Mouse (Mus musculus) gastrocnemius, postnatal 4 days (tissue): Measurements from ENCODE around the gene Ttll9. TPM values are rescaled to one million over a fixed set of nuclear protein-coding genes. Genes with fewer than 3 reads are reported as not detected.
A peak's percentile ranks its signal among the peaks of the same experiment; 100 is the strongest.

Experiments used
- DNase-seq, 2 experiments: peaks; one replicate each; pipeline ENCODE4 v3.0.0; 2021 to 2022; ENCODE audit warnings: low spot score in 2 of 2, mixed read lengths in 2 of 2
- long read RNA-seq, 2 experiments: library from polyadenylated mRNA; stranded (forward); transcript quantifications; one replicate each; pipeline ENCODE4 v2.0.0; 2021
- total RNA-seq, 2 experiments: library from RNA; stranded (reverse); gene quantifications; 2 replicates each; pipeline ENCODE4 v1.2.3; 2021

Ttll9 gene
- not detected for total RNA-seq
- long read RNA-seq, experiment 1 = 0 reads
- long read RNA-seq, experiment 2 = 0 reads

DNA sequence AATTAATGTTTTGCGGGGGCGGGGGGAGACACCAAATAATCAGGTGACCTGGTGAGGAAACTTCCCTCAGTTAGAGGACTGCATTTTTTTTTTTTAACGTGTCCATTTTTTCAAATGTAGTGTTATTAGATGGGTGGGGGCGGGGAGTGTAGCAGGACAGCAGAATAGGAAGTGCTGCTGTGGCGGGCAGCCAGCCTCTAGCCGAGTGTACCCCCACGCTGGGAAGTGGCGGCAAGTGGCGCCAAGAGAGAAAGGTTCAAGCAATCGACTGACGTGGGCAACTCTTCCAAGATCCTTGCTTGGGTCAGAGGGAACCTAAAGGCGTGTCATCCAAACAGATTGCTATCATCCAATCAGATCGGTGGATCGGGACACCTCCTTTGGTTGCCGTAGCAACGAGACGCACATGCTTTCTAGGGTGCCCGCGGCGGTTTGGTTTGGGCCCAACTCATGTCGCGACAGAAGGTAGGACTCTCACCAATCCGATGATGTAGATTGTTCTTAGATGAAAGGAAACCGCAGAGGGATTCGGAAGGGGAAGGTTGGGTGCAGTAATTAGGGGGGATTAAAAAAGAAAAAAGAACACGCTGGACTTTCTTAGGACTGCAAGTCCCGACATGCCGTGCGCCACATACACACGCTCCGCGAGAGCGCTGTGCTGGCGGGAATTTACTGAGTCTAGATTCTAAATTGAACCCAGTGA, at the start of gene Ttll9:
TSS of gene Ttll9 (plus strand) at position 395 of the 703 bp plus-strand sequence.
- DNase-seq = peak in 1 of 2 experiments; percentile 67

DNA sequence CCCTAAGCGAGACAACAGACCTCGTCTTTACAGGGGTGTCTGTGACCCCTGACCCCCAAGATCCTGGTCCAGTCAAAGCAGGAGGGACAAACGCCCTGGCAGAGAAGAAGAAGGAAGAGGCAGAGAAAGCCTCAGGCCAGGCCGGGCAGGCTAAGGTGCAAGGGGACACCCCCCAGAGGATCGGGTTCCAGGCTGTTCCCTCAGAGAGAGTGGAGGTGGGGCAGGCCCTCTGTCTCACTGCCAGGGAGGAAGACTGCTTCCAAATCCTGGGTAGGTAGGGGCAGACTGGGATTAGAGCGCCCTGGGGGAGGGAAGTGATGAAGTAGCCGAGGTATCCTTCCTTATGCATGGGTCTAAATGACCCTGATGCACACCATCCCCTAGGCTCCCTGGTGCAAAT, 48.8 kb upstream of the Ttll9 start:
- DNase-seq = no peak

DNA sequence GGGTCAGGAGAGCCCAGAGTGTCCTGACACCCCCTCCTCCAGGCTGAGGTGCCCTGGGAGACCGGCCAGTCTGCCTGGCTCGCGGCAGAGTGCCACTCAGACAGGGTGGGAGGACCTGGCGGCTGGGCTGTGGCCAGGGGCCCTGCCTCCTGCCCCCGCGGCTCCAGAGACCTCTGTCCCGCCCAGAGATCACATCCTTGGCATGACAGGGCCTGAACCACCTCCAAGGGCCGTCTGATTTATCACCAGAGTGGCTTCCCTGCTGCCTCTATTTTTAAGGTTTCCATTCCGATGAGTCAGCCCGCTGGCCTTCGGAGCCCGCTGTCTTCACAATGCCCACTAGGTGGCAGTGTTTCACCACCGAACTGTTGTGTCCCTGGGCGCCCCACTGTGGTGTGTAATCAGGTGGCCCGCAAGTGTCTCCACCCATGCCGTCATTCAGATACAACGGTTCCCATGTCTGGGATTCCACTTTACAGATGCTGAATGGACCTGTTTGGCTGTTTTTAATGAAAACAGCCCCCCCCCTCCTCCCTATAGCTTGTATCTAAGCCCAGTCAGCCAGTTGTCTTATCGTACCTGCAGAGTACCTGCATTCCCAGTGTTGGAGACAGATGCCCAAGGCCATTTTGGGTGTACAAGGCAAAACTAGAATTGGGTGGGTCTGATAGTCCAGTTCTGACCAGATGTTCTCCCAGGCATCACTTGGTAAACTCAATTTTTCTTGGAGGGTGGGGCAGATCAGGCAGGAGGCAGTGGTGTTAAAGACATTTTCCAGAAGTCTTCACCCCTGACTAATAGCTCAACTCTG, 47.8 kb upstream of the Ttll9 start:
- peak; percentile 69 to 85 for DNase-seq

DNA sequence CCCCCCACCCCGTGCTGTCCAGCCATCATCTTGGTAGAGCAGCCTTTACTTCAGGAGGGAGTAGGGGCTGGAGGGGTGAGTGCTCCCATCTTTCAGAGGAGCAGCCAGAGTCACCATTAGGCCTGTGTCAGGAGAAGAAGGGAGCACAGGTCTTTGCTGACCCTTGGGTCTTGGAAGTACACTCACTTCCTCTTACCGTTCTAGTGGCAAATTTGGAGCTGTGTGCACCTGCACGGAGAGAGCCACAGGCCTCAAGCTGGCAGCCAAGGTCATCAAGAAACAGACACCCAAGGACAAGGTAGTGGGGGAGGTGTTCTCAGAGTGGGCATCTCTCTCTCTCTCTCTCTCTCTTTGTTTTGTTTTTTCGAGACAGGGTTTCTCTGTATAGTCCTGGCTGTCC, 46.8 kb upstream of the Ttll9 start:
- no peak for DNase-seq

DNA sequence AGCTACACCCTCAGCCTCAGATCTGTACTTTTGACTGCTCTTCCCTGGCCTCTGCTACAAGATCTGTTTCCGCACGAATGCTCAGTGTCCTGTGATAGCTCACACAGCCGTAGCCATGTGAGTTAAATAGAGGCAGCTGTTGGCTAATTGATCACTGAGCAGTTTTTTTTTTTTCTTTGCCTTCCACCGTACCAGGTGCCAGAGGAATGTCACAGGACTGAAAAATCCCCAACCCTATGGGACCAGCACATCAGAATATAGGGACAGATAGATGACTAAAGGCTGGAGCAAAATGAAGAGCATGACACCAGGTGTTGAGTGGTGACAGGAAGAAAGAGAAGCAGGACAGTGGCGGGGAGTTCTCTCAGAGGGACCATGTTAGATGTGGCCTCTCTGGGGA, 46.2 kb upstream of the Ttll9 start:
- DNase-seq = no peak

DNA sequence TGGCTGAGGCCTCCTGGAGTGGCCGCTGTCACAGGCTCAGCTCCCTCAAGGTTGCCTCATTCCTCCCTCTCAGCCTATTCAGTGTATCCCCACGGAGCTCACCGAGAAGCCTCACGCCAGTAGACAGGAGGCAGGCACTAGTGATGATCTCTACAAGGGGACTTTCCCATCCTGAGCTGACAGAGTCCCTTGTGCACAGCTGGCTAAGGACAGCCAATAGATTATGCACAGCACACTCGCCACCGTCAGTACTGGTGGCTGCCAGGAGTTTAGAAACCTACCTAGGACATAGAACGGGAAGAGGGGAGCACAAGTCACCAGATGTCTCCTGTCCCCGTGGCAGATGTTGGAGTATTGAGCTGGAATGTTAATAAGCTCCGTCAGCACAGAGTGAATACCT, 44.6 kb upstream of the Ttll9 start:
- no peak for DNase-seq

DNA sequence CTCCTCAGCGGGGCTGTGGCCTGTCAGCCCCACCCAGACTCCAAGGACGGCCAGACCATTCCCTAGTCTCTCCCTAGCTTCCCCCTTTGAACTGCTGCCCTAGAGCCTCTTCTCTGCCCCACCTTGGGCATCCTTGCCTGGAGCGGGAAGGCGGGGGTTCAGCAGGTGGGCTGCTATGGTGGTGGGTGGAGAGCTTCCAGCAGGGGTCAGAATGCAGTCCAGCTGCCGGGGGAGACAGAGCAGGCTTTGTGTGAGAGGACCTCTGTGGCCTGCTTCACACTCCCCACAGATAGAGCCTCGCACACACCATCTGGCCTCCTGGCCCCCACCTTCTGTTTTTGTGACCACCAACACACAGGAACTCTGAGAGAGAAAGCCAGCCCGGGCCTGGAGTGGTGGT, 39.9 kb upstream of the Ttll9 start:
- no peak for DNase-seq

DNA sequence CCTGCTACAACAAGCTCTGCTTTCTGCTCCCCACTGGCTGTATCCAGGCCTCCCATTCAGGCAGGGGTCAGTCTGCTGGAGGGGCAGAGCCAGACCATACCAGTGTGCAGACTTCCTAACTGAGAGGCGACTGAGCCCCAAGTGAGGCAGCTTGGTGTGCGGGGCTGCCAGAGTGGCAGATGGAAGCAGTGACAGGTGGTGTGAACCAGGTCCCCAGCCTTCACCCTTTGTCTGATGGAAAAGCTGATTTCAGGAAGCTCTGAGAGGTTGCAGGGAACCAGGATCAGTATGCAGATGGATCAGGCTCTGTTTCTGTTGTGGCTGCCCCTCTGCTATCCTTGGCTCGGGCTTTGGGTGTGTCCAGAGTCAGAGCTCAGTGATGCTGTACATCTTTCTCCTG, 38.7 kb upstream of the Ttll9 start:
- no peak for DNase-seq

DNA sequence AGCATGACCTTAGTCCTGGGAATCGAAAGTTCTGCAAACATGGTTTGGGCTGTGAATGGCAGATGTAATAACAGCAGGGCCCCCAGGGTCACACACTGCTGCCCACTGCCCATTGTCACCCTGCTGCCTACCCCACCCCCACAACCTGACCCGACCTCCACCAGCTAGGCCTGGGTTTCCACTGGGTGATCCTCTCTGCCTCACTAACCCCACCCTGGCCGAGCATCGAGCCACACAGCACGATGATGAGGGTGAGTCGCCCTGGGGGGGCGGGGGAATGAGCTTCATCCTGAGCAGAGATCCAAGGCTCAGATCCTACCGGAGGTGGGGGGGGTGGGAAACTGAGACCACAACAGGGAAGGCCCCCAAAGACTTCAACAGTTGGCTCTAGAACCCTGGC, 38.2 kb upstream of the Ttll9 start:
- no peak for DNase-seq

DNA sequence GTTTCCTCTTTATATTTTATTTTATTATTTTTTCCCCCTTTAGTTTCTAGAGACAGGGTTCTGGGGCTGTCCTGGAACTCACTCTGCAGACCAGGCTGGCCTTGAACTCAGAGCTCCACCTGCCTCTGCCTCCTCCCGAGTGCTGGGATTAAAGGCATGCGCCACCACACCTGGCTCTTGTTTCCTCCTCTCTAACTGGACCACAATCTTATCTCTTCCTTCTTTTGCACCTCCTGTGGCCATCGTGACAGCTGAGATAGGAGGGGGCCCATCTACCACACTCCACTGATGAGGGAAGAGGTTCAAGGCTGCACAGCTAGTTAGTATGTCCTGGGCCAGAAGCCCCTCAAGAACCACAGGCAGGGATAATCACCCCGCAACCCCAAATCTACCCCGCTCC, 37.7 kb upstream of the Ttll9 start:
- DNase-seq = no peak

DNA sequence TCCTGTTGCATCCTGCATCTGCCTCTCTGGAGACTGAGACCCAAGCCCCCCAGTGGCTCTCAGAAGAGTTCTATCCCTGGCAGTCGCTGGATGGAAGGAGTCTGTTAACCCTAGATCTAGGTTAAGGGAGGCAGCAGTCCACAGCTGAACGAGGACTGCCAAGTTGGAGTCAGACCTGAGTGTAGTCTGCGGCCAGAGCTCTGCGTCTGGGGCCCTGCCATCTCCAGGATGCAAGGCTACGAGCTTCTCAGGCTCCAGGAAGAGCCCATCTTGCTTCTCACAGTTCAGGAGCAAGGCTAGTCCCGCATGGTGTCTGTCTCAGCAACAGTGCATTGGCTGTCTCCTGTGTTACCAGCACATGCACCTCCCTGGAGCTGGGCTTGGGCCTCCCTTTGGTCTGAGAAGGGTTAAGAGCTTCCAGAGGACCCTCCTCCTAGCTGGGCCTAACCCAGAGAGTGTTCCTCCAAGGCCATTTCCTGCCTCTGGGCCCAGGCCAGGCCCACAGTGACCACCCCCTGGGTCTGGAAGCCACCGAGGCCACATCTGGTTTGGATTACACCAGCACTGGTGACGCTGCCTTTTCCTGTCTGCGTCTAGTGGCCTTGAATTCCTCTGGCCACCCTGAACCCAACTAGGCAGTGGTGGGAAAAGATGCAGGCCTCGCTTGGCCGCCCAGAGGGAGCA, 37.0 kb upstream of the Ttll9 start:
- peak; percentile 55 to 75 for DNase-seq

DNA sequence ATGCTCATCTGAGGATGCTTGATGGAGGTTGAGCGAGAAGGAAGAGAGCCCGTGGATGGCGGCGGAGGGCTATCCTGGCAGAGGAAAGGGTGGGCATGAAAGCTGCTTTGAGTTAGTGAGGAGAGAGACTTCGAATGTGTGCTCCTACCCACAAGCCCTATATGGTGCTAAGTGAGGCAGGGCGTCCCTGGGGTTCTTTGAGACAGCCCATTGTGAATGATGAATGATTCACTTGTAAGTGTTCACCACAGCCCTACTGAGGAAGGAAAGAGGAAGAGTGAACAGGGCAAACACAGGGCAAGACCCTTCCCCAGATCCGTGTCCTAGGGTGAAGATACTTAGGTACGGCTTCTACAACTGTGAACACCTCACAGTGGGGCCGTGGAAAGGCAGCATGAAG, 35.4 kb upstream of the Ttll9 start:
- no peak for DNase-seq

DNA sequence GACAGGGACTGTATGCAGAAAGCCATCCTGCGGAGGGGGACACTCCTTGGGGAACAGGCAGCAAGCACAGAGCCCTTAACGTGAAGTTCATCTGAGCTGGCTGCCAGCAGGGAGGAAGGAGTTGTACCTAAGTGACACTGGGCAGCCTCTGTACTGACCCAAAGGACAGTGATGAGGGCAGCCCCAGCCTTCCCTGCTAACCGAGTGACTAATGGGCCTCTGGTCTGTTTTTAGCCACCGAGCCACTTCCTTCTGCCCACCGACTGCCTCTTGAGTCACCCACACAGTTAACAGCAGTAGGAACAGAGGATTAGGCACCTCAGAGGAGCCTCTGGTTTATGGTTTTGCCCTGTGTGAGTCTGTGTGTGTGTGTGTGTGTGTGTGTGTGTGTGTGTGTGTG, 34.9 kb upstream of the Ttll9 start:
- DNase-seq = no peak

DNA sequence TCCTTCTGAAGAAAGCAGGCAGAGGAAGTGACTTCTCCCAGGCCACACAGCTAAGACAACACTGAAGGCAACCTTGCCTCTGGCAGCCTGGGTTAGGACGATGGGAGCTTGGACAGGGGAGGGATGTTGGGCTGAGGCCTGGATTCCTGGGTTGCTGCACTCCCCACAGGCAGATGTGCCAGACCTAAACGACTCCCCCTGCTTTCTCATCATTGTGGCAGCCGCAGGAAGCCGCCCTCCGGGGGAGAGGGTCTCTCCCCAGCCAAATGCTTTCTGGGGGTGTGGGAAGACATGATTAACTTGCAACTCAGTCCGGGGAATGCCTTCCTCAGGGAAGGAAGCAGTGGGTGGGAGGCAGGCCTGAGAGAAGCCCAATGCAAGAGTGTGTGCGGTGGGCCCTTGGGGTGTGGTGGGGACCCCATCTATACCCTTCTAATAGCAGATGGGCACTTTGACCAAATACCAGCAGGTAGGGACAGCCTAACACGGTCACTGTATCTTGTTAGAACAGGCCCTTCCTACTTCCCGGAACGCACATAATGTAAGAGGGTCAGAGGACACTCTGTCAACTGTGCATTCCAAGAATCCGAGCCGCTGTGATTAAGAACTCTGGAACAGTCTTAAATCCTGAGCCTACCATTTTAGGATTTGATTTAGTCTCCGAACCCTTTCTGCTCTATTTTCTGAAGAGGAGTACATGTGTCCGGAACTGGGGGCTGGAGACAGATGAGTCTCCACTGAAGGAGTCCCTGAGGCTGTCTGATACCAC, 33.9 kb upstream of the Ttll9 start:
- DNase-seq = no peak

DNA sequence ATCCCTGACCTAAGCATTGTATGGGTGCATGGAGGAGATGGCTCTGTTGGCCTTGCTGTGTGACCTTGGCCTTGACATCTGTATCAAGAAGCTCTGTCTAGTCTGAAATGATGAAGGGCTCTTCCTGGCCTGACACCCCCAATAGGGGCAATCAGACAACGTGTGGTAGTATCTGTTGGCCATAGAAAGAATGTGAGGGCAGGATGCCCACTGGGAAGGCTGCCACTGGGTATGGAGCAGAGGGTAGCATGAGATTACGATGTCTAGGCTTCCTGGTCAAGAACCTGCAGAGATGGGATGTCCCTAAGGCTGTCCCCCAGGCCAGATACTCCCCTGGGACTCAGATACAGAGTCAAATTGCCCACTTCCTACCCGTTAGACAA, 33.3 kb upstream of the Ttll9 start:
- no peak for DNase-seq

DNA sequence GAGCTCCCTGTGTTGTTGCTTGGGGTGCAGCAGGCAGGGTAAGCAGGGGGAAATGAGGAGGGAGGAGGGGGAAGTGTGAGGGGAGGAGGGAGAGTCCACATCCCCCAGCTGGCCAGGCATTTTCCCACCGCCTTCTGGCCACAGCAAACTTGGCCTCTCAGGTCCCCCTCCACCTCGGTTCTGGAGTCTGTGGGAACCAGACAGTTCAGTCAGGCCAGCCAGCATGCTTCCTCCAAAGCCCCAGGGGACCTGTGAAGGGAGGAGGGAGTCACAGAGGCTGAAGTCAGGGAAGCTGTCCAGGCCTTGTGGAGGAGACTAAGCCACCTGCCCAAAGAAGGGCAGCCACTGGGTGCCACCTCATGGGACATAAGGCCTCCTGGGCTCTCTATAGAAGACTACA, 32.0 kb upstream of the Ttll9 start:
- peak in 1 of 2 experiments; percentile 54 for DNase-seq

DNA sequence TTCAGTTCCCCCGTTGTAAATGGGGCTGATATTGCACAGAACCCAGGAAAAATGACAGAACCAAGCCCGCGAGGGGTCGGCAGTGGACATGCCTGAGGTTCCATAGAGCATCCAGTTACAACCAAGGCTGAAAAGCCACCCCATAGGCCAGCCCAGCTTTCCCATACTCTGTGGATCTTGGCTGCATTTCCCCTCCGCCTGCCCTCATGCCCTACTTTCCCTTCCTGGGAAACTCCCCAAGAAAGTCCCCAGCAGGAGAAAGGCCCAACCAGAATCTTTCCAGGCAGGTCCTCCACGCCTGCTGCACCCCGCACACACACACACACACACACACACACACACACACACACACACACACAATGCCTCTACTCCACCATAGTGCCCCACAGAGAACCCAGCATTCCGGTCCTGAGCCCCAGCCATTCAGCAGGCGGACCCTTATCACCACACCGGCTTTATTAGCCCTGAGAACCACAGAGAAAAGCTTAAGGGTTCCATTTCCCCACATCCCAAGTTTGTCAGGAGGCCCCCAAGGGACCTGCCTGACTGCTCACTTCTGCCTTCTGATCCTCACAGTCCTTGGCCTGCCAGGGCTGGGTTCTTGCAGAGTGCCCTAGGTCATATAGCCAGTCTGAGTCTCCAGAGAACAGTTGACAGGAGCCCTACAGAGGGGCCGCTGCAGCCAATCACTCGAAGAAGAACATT, 30.7 kb upstream of the Ttll9 start:
- DNase-seq = no peak

DNA sequence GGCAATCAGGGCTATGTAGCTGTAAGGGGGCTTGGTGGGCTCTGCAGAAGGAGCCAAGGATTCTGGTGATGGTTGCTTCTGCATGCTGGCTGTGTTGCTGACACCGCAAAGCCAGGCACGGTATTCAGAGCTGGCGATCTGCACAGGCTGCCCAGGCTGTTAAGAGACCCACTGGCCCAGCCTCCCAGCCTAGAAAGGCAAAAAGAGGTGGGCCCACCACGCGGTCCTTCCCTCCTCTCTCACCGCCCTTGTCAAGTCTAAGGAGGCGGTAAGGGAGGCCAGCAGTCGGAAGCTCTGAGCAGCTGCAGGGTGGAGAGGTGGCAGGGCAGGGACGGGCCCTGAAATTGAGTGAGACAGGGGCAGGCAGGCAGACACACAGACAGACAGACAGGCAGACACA, 29.2 kb upstream of the Ttll9 start, which contains the start of gene Foxs1:
TSS of gene Foxs1 (minus strand) at position 161 of the 400 bp plus-strand sequence.
- no peak for DNase-seq

DNA sequence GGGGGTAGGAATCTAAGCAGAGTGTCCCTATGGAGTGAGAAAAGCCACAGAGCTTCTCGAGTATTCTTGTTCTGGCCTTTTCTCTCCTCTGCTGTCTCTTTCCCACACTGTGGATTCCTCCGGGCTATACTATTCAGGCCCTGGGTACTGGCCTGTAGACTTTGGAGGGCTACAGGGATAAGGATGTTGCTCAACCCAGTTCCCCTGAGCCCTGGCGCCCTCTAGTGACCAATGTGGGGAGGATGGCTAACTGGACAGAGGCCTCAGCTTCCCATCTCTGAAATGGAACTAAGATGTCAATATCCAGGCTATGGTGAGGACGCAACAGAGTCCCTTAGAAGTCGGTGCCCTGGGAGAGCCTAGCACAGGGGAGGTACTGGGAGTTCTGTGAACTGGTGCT, 28.7 kb upstream of the Ttll9 start:
- peak in 1 of 2 experiments; percentile 66 for DNase-seq

DNA sequence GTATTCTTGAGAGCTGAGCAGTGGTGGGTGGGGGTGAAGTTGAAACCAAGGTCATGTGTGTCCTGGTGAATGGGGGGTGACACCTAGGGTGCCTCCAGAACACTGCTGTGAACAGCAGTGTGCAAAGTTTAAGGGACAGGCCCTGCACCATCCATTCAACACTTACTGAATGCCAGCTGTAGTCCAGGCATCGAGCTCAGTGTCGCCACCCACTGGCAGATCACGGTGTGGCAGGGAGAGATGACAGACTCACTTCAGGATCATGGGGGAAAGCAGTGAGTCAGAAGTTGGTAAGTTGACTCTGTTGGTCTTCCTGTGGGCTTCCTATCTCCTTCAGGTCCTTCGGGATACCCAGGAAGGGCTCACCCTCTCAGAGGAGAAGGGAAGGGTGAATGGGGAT, 22.4 kb upstream of the Ttll9 start:
- peak in 1 of 2 experiments; percentile 39 for DNase-seq

DNA sequence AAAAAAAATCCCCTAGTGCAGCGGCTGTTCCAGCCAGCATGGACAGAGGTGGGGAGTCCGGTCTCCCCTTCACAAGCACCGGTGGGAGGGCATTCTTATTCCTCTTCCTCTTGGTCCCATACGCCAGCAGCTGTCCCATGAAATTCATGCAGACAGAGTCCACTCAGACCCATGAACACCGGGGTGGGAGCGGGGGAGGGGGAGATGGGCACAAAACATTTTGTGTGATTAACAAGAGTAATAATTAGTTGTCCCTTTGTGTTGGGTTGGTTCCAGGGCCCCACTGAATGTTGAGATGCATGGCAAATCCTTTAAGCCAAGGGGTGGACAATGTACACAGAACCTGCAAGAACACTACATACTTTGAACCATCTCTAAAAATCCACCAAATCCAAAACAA, 21.2 kb upstream of the Ttll9 start:
- no peak for DNase-seq
